Mouse (Mus musculus) heart, embryonic 11.5 days (tissue): ENCODE data around the gene Cdyl. TPM values are rescaled to one million over a fixed set of nuclear protein-coding genes. Genes with fewer than 3 reads are reported as not detected.

Experiments
- ATAC-seq: fragments of 200-750 bp; cut with Nextera tagmentation; replicated peaks from 2 replicates; pipeline ENCODE4 v1.8.0; 2017; ENCODE audit warnings: moderate library complexity; ENCODE audit not compliant: insufficient number of reproducible peaks, low FRiP score, low TSS enrichment
- H3K27ac ChIP-seq: fragments of 300-500 bp; sonication (generic); 2 replicates; pipeline ENCODE4 v1.5.1; 2014; ENCODE audit warnings: mild to moderate bottlenecking, low read depth, low read length
- H3K27me3 ChIP-seq: fragments of 300-500 bp; sonication (generic); 2 replicates; pipeline ENCODE4 v1.6.1; 2014; ENCODE audit warnings: mild to moderate bottlenecking, low read length, mixed read lengths; ENCODE audit not compliant: control insufficient read depth, insufficient read depth
- H3K36me3 ChIP-seq: fragments of 300-500 bp; sonication (generic); 2 replicates; pipeline ENCODE4 v1.6.1; 2014; ENCODE audit warnings: mild to moderate bottlenecking, low read length, moderate library complexity, mixed read lengths; ENCODE audit not compliant: control insufficient read depth, insufficient read depth
- H3K4me1 ChIP-seq: fragments of 300-500 bp; sonication (generic); 2 replicates; pipeline ENCODE4 v1.6.1; 2014; ENCODE audit warnings: low read length; ENCODE audit not compliant: control insufficient read depth, insufficient read depth
- H3K4me2 ChIP-seq: fragments of 300-500 bp; sonication (generic); 2 replicates; pipeline ENCODE4 v1.6.1; 2014; ENCODE audit warnings: mild to moderate bottlenecking, moderate library complexity
- H3K4me3 ChIP-seq: fragments of 300-500 bp; sonication (generic); 2 replicates; pipeline ENCODE4 v1.5.1; 2014; ENCODE audit warnings: low read depth, low read length
- H3K9ac ChIP-seq: fragments of 300-500 bp; sonication (generic); 2 replicates; pipeline ENCODE4 v1.6.1; 2014; ENCODE audit warnings: mild to moderate bottlenecking, low read depth, low read length, moderate library complexity
- H3K9me3 ChIP-seq: fragments of 300-500 bp; sonication (generic); replicated peaks from 2 replicates; pipeline ENCODE4 v1.6.1; 2016; ENCODE audit warnings: low read length; ENCODE audit not compliant: control insufficient read depth
- WGBS: fragments of 180-500 bp; shearing (Covaris S2); extraction: QIAGEN DNeasy Blood & Tissue Kit; methylation state at CpG from one replicate; pipeline ENCODE4 v1.1.7; 2014; ENCODE audit not compliant: insufficient replicate concordance; 5-methylcytosine and 5-hydroxymethylcytosine counted together
- polyA plus RNA-seq: library from polyadenylated mRNA; unstranded; fragments of >200 nt; fragmentation: Nextera tagmentation; extraction: Ambion mirVana; gene quantifications from 2 replicates; pipeline ENCODE4 v1.2.1, GENCODE M21; 2014

Cdyl gene
- polyA plus RNA-seq, 1 experiment from 2014 or later, result 14.9 TPM

- no peak overlapping the region for H3K9ac ChIP-seq
- no peak overlapping the region for H3K4me3 ChIP-seq
- no peaks in the 10 kb centered on the region for H3K27me3 ChIP-seq
- H3K9me3 ChIP-seq, result no peaks in the 10 kb centered on the region
- H3K4me2 ChIP-seq, result no peak overlapping the region
- WGBS, result 72% methylated on average over 3 of the region's 3 CpGs
- no peak for ATAC-seq
- H3K4me1 ChIP-seq, result peaks cover 31% of the 10 kb centered on the region
- no peaks in the 10 kb centered on the region for H3K36me3 ChIP-seq
- H3K27ac ChIP-seq, result no peak overlapping the region
These were observed 122.1 kb downstream of the Cdyl start for GRCm38 (mm10) chr13:35781755-35782154.

- Histone ChIP-seq H3K9ac (no peak overlapping the region), H3K4me3 (no peak overlapping the region), H3K4me2 (no peak overlapping the region; the same call in 1 of the 2 replicates), H3K27me3 (no peaks in the 10 kb centered on the region), H3K27ac (0 out of 2 replicates have a peak overlapping the region, but pooled peaks have one; percentile 35), H3K36me3 (no peaks in the 10 kb centered on the region), H3K4me1 (peaks cover 26% of the 10 kb centered on the region), H3K9me3 (no peaks in the 10 kb centered on the region)
- ATAC-seq, result peak; percentile 60; the same call in 1 of the 2 replicates
- 78% methylated on average over 2 of the region's 2 CpGs for WGBS
These were observed 123.3 kb downstream of the Cdyl start for GRCm38 (mm10) chr13:35782949-35783348.

GRCm38 (mm10) chr13:35783576-35783975 is 123.9 kb downstream of the Cdyl start:
- H3K27me3 ChIP-seq, result no peaks in the 10 kb centered on the region
- no peak overlapping the region for H3K4me3 ChIP-seq
- ATAC-seq, result no peak
- 81% methylated on average over 6 of the region's 6 CpGs for WGBS
- no peaks in the 10 kb centered on the region for H3K36me3 ChIP-seq
- H3K9ac ChIP-seq, result no peak overlapping the region
- H3K4me2 ChIP-seq, result no peak overlapping the region
- H3K27ac ChIP-seq, result no peak overlapping the region
- H3K4me1 ChIP-seq, result peaks cover 26% of the 10 kb centered on the region
- no peaks in the 10 kb centered on the region for H3K9me3 ChIP-seq

- no peaks in the 10 kb centered on the region for H3K36me3 ChIP-seq
- no peak overlapping the region for H3K4me2 ChIP-seq
- no peak overlapping the region for H3K9ac ChIP-seq
- ATAC-seq, result no peak
- no peak overlapping the region for H3K4me3 ChIP-seq
- no peaks in the 10 kb centered on the region for H3K9me3 ChIP-seq
- no peaks in the 10 kb centered on the region for H3K27me3 ChIP-seq
- no peak overlapping the region for H3K27ac ChIP-seq
- 90% methylated on average over 4 of the region's 4 CpGs for WGBS
- H3K4me1 ChIP-seq, result peaks cover 31% of the 10 kb centered on the region
These were observed 124.6 kb downstream of the Cdyl start for GRCm38 (mm10) chr13:35784281-35784680.

GRCm38 (mm10) chr13:35785330-35785939 is 125.8 kb downstream of the Cdyl start:
- Histone ChIP-seq H3K4me1 (peaks cover 36% of the 10 kb centered on the region), H3K27ac (no peak overlapping the region)
- 73% methylated on average over 5 of the region's 5 CpGs for WGBS

GRCm38 (mm10) chr13:35786726-35787399 is 127.2 kb downstream of the Cdyl start:
- ATAC-seq, result peak; percentile 39; the same call in 1 of the 2 replicates
- 76% methylated on average over 6 of the region's 6 CpGs for WGBS
- peaks cover 47% of the 10 kb centered on the region for H3K4me1 ChIP-seq

More at GRCm38 (mm10) chr13:35785330-35785939, 125.8 kb downstream of the Cdyl start:
- no peaks in the 10 kb centered on the region for H3K9me3 ChIP-seq
- no peak overlapping the region for H3K4me3 ChIP-seq
- H3K27me3 ChIP-seq, result no peaks in the 10 kb centered on the region
- H3K9ac ChIP-seq, result no peak overlapping the region
- no peak for ATAC-seq
- H3K4me2 ChIP-seq, result no peak overlapping the region
- no peaks in the 10 kb centered on the region for H3K36me3 ChIP-seq

GRCm38 (mm10) chr13:35789577-35789976 is 129.9 kb downstream of the Cdyl start:
- H3K4me3 ChIP-seq, result no peak overlapping the region
- no peak overlapping the region for H3K27ac ChIP-seq
- no peaks in the 10 kb centered on the region for H3K9me3 ChIP-seq
- H3K27me3 ChIP-seq, result no peaks in the 10 kb centered on the region
- H3K36me3 ChIP-seq, result no peaks in the 10 kb centered on the region
- no peak overlapping the region for H3K9ac ChIP-seq
- WGBS, result 76% methylated on average over 4 of the region's 4 CpGs
- H3K4me2 ChIP-seq, result no peak overlapping the region
- peaks cover 55% of the 10 kb centered on the region for H3K4me1 ChIP-seq
- no peak for ATAC-seq

More at GRCm38 (mm10) chr13:35786726-35787399, 127.2 kb downstream of the Cdyl start:
- Histone ChIP-seq H3K4me2 (no peak overlapping the region), H3K4me3 (no peak overlapping the region), H3K9me3 (no peaks in the 10 kb centered on the region), H3K27ac (no peak overlapping the region), H3K9ac (no peak overlapping the region), H3K36me3 (no peaks in the 10 kb centered on the region), H3K27me3 (no peaks in the 10 kb centered on the region)

GRCm38 (mm10) chr13:35790431-35790830 is 130.8 kb downstream of the Cdyl start:
- no peak overlapping the region for H3K4me3 ChIP-seq
- no peaks in the 10 kb centered on the region for H3K36me3 ChIP-seq
- peaks cover 62% of the 10 kb centered on the region for H3K4me1 ChIP-seq
- 43% methylated on average over 4 of the region's 4 CpGs for WGBS
- H3K4me2 ChIP-seq, result no peak overlapping the region
- no peaks in the 10 kb centered on the region for H3K27me3 ChIP-seq
- no peak overlapping the region for H3K27ac ChIP-seq
- ATAC-seq, result no peak
- H3K9ac ChIP-seq, result no peak overlapping the region
- no peaks in the 10 kb centered on the region for H3K9me3 ChIP-seq
